Mouse (Mus musculus) kidney, postnatal 0 days (tissue): ENCODE results near the gene Paqr5. TPM values are rescaled to one million over a fixed set of nuclear protein-coding genes. Genes with fewer than 3 reads are reported as not detected.

Experiments used
- ATAC-seq: fragments of 200-750 bp; cut with Nextera tagmentation; replicated peaks from 2 replicates; pipeline ENCODE4 v1.8.0; 2017; ENCODE audit warnings: low read depth, moderate number of reproducible peaks, moderate TSS enrichment, moderate library complexity; ENCODE audit not compliant: low FRiP score
- DNase-seq: peaks from one replicate; pipeline ENCODE4 v3.0.0-alpha.2; 2016; ENCODE audit warnings: low spot score
- H3K27ac ChIP-seq: fragments of 300-500 bp; sonication (generic); 2 replicates; pipeline ENCODE4 v1.5.1; 2014; ENCODE audit warnings: mild to moderate bottlenecking
- H3K27me3 ChIP-seq: fragments of 300-500 bp; sonication (generic); 2 replicates; pipeline ENCODE4 v1.6.1; 2014; ENCODE audit warnings: low read length, mixed read lengths; ENCODE audit not compliant: insufficient read depth
- H3K36me3 ChIP-seq: fragments of 300-500 bp; sonication (generic); 2 replicates; pipeline ENCODE4 v1.6.1; 2014; ENCODE audit warnings: low read length, mixed read lengths; ENCODE audit not compliant: insufficient read depth
- H3K4me1 ChIP-seq: fragments of 300-500 bp; sonication (generic); replicated peaks from 2 replicates; pipeline ENCODE4 v1.6.1; 2014; ENCODE audit warnings: antibody characterized with exemption, low read length, mixed read lengths; ENCODE audit not compliant: insufficient read depth
- H3K4me2 ChIP-seq: fragments of 300-500 bp; sonication (generic); 2 replicates; pipeline ENCODE4 v1.6.1; 2014; ENCODE audit warnings: mild to moderate bottlenecking, low read length, moderate library complexity, mixed read lengths
- H3K4me3 ChIP-seq: fragments of 300-500 bp; sonication (generic); replicated peaks from 2 replicates; pipeline ENCODE4 v1.5.1; 2014; ENCODE audit warnings: low read depth, low read length
- H3K9ac ChIP-seq: fragments of 300-500 bp; sonication (generic); 2 replicates; pipeline ENCODE4 v1.6.1; 2014; ENCODE audit warnings: low read depth, low read length
- H3K9me3 ChIP-seq: fragments of 300-500 bp; sonication (generic); replicated peaks from 2 replicates; pipeline ENCODE4 v1.6.1; 2016; ENCODE audit warnings: low read length, inconsistent platforms, mixed read lengths
- CTCF ChIP-seq: IDR thresholded peaks from 2 replicates; pipeline ENCODE4 v1.5.1; 2016; ENCODE audit warnings: antibody characterized with exemption, low read depth, mild to moderate bottlenecking, moderate library complexity
- WGBS: fragments of 180-500 bp; shearing (Covaris S2); extraction: QIAGEN DNeasy Blood & Tissue Kit; methylation state at CpG from one replicate; pipeline ENCODE4 v1.1.7; 2014; 5-methylcytosine and 5-hydroxymethylcytosine counted together
- polyA plus RNA-seq: library from polyadenylated mRNA; unstranded; fragments of >200 nt; fragmentation: Nextera tagmentation; extraction: Ambion mirVana; gene quantifications from 2 replicates; pipeline ENCODE4 v1.2.1, GENCODE M21; 2015

Paqr5 gene
- polyA plus RNA-seq, 1 experiment from 2014 or later = 109 TPM

DNA sequence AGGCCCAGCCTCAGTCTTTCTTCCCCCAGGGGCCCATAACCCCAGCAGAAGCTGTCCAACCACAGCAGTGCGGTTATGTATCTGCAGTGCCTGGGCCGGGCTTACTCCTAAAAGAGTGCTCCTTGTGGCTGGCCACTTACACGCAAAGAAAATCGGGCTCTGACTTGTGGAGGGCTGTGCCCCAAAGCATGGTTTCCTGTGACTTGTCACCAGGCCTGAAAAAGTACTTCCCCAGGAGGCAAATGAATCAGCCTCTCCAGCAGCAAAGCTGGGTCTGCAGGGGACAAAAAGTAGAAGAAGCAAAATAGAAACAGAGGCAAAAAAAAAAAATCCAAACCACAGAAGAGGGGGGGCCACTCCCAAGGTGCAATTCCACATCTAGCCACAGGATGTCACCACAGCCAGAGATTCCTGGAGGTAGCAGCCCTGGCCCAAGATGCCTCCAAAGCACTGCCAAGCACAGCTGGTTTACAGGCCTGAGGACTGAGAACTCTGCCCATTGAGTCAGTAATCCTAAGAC, 61.2 kb downstream of the Paqr5 start:
- no peaks in the 10 kb centered on the region for H3K36me3 ChIP-seq
- 0 out of 2 replicates have a peak, but pooled peaks cover 5% of the 10 kb centered on the region for H3K4me1 ChIP-seq
- DNase-seq (peak; percentile 85), ATAC-seq (0 out of 2 replicates have a peak, but pooled peaks have one; percentile 20)
- no peaks in the 10 kb centered on the region for H3K27me3 ChIP-seq
- H3K4me3 ChIP-seq = no peak overlapping the region
- TF ChIP-seq CTCF = peak; percentile 92
- H3K27ac ChIP-seq = no peak overlapping the region
- no peak overlapping the region for H3K9ac ChIP-seq
- no peaks in the 10 kb centered on the region for H3K9me3 ChIP-seq
- 21% methylated on average over 4 of the region's 4 CpGs for WGBS
- no peak overlapping the region for H3K4me2 ChIP-seq

DNA sequence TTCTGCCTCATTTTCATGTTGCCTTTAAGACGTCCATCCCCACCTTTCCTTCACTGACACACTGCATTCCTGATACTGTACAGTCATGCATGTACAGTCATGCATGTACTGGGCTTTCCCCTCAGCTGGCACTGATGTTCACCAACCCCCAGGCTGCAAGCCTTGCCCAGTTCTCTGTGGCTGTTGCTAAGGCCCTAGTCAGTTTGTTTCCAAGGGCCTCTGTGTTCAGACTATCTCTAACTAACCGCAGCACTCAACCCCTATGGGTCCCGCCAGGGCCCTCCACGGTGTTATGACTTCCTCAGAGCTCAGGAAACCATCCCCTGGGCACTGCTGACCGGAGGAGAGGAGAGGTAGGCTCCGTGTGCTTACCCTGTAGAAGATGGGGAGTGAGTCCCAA, 63.3 kb downstream of the Paqr5 start:
- Histone ChIP-seq H3K36me3 (no peaks in the 10 kb centered on the region), H3K4me1 (0 out of 2 replicates have a peak, but pooled peaks cover 5% of the 10 kb centered on the region), H3K4me3 (no peak overlapping the region), H3K9me3 (no peaks in the 10 kb centered on the region), H3K4me2 (no peak overlapping the region), H3K9ac (no peak overlapping the region), H3K27me3 (no peaks in the 10 kb centered on the region), H3K27ac (no peak overlapping the region)
- no peak for DNase-seq
- TF ChIP-seq CTCF = no peak
- ATAC-seq = no peak; the same call in 1 of the 2 replicates
- WGBS = 58% methylated on average over 6 of the region's 6 CpGs

DNA sequence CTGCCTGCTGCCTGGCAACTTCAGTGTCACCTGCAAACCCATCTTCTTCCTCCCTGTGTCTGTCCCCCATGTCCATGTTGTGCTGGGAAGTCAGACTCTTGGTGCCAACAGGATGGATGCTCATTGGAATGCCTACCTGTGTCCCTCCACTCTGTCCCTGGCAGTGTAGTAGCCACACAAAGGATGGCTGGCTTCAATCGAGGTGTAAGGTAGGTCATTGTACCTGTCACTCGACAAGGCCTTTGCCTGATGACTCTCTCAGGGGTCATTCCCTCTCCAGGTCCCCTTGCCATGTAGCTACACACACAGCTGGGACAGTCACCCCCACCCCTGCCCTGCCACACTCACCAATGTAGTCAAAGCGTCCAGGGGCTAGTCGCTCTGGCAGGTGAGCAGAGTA, 65.5 kb downstream of the Paqr5 start:
- no peak for ATAC-seq
- Histone ChIP-seq H3K36me3 (no peaks in the 10 kb centered on the region), H3K4me1 (0 out of 2 replicates have a peak, but pooled peaks cover 5% of the 10 kb centered on the region), H3K4me2 (no peak overlapping the region), H3K27ac (no peak overlapping the region), H3K9ac (no peak overlapping the region), H3K9me3 (no peaks in the 10 kb centered on the region), H3K27me3 (no peaks in the 10 kb centered on the region), H3K4me3 (no peak overlapping the region)
- DNase-seq = no peak
- TF ChIP-seq CTCF = no peak
- WGBS = 83% methylated on average over 4 of the region's 4 CpGs

DNA sequence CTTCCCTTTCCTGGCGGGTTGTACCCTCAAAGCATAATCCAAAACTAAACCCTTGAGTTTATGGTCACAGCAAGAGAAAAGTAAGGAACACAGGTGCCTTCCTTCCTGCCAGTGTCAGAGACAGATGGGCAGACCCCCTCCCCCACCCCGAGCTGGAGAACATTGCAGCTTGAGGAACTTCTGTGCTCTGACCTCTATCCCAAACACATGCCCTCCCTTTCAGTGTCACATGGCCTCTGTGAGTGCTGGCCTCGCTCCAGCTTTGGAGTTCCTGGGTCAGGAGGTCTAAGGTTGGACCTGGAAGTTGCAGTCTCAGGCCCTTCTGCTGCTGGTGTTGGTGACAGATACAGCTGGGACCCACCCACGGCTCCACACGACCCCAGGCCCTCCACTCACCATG, 65.9 kb downstream of the Paqr5 start:
- TF ChIP-seq CTCF = no peak
- no peak overlapping the region for H3K9ac ChIP-seq

DNA sequence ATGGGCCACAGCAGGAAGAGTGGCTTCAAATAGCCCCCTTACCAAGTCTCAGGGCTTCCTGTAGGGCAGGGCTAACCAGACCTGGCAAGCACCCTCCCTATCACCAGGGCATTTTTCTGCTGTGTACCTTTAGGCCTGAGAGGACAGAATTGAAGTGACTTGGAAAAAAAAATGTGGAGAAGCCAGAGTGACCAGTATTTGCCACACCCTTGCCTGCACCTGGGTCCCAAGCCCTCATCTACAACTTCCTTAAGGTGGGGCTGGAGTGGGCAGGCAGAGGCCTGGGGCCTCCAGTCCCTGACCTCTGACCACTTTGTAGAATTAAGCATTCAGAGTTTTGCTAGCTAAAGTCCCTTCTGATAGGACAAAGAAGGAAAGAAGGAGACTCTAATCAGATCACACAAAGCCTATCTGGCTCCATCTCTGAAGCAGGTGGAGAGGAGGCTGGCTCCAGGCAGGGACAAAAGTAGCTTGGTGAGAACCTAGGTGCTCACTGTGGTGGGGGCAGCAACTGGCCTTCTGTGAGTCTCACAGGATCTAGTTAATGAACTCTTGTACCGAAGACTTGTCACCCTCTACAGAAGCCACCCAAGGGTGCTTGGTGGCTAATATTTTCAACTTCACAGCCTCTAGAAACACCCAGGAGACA, 66.6 kb downstream of the Paqr5 start:
- TF ChIP-seq CTCF = no peak
- no peak overlapping the region; the same call in 1 of the 2 replicates for H3K27ac ChIP-seq
- H3K36me3 ChIP-seq = no peaks in the 10 kb centered on the region; the same call in 1 of the 2 replicates
- DNase-seq (no peak), ATAC-seq (no peak)
- 0 out of 2 replicates have a peak, but pooled peaks cover 5% of the 10 kb centered on the region for H3K4me1 ChIP-seq
- H3K4me2 ChIP-seq = no peak overlapping the region
- no peak overlapping the region for H3K9ac ChIP-seq
- H3K4me3 ChIP-seq = no peak overlapping the region
- H3K27me3 ChIP-seq = no peaks in the 10 kb centered on the region
- no peaks in the 10 kb centered on the region for H3K9me3 ChIP-seq
- WGBS = 83% methylated on average over 1 of the region's 1 CpGs

More for the DNA sequence above, 65.9 kb downstream of the Paqr5 start:
- no peaks in the 10 kb centered on the region for H3K9me3 ChIP-seq
- H3K27ac ChIP-seq = no peak overlapping the region; the same call in 1 of the 2 replicates
- H3K4me1 ChIP-seq = 0 out of 2 replicates have a peak, but pooled peaks cover 5% of the 10 kb centered on the region
- WGBS = 43% methylated on average over 5 of the region's 5 CpGs
- no peak overlapping the region for H3K4me2 ChIP-seq
- ATAC-seq (peak; percentile 51; the same call in 1 of the 2 replicates), DNase-seq (no peak)
- H3K4me3 ChIP-seq = no peak overlapping the region
- H3K27me3 ChIP-seq = no peaks in the 10 kb centered on the region
- no peaks in the 10 kb centered on the region; the same call in 1 of the 2 replicates for H3K36me3 ChIP-seq

DNA sequence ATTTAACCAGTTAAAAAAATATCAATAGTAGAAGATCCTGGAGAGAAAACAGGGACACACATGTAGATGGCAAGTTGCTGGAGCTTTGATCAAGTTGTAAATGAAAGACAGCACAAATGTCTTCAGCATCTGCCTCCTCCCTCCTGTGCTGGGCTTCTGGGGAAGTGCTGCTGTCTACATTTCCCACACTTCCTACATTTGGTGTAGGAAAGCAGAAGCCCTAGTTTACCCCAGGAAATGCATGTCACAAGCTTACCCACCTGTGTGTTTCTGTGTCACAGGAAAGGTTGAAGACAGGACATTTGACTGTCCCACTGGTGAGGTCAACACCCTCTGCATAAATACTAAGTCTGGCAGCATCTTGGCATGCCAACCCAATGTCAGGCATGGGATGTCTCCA, 71.9 kb downstream of the Paqr5 start:
- Histone ChIP-seq H3K4me2 (no peak overlapping the region), H3K9me3 (no peaks in the 10 kb centered on the region), H3K27ac (no peak overlapping the region), H3K27me3 (no peaks in the 10 kb centered on the region), H3K4me1 (no peaks in the 10 kb centered on the region), H3K4me3 (no peak overlapping the region), H3K36me3 (no peaks in the 10 kb centered on the region; the same call in 1 of the 2 replicates), H3K9ac (no peak overlapping the region)
- DNase-seq (no peak), ATAC-seq (no peak)
- no peak for TF ChIP-seq CTCF
